Mouse (Mus musculus): ENCODE measurements around the gene Rad23a. TPM values are rescaled to one million over a fixed set of nuclear protein-coding genes. Genes with fewer than 3 reads are reported as not detected.

The Rad23a gene
- polyA plus RNA-seq, 1 experiment = 49.3 TPM

DNA sequence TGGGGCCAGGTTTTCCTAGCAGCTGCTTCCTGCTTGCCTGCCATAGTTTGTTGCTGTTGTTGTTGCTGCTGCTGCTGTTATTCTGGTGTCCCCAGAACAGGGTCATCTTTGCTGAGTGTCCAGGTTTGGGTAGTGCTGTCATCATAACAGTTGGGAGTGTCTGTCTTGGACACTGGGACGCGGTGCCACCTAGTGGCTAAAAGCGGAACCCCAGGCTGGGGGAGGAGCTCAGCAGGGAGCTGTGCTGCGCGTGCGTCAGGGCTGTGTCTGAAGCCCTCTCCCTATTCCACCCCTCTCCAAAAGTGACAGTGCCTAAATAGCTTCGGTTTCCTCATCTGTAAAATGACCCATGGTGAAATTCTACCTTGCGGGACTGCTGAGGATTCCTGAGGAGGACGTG is 24.9 kb downstream of the Rad23a start:
- WGBS = 8% methylated on average over 9 of the region's 9 CpGs
- no peak for DNase-seq (ENCODE audit: low read depth, low spot score)

DNA sequence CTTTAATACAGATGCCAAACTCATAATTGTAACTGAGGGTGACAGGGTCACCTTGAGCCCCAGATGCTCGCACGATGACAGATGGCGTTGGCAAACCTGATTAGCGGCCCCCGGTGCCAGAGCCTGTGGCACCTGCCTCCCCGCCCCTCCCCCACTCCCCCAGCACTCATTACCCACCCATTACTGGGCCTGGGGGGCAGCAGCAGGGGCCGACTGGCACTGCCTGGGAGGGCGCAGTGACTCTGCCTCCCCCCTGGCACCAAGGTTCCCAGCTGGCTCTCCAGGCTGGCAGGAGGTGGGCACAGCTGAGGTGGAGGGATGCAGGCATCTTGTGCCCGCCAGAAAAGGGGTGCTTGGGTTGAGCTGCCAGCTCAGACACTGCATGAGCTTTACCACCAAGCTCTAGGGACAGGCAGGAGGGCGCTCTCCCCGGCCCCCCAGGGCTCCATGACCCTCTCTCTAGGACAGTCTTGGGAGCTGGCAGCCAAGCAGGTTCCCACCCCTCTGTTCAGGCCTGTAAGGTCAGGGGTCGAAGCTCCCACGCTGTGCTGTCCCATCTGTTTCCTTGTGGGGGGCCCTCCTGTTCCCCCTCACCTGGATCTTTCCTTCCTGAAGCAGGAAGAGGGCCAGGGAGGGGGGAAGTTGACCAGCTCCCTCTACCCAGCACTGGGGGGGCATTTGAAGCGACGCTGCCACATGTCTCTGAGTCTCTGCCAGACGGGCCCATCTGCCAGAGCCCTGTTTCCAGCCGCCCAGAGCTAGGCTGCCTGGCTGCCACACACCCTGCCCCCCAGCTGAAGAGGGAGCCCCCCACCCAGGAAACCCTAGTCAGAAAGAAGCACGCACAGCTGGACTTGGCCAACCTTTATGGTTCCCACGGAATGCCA is 25.7 kb downstream of the Rad23a start:
- DNase-seq (ENCODE audit: low read depth, low spot score) = no peak
- 44% methylated on average over 19 of the region's 19 CpGs for WGBS

DNA sequence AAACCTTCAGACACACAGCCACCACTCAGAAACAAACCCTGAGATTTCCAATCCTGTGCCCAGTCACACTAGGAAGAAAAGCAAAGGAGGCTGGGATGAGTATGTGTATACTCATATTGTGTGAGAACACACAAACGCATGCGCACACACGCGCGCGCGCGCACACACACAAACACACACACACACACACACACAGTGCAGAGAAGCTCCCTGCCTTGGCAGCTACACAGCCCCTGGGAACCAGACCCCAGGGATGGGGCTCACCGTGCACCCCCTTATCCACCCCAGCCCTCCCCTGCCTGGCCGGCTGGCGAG is 26.3 kb downstream of the Rad23a start:
- no peak for DNase-seq (ENCODE audit: low read depth, low spot score)
- 80% methylated on average over 11 of the region's 11 CpGs for WGBS

DNA sequence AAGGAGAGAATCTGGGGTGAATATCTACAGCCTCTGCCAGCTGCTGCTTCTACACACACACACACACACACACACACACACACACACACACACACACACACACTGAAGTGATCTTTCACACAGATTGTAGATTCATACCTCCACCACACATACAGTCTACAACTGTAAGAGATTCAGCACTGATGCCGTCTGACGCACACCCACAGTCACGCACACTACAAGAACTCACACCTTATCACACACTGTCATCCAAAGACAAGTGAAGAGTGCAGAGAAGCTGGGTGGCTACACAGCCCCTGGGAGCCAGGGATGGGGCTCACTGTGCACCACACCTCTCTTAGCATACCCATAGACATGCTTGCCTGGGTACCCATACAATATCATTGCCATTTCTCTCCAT is 26.6 kb downstream of the Rad23a start:
- no peak for DNase-seq (ENCODE audit: low read depth, low spot score)
- 63% methylated on average over 3 of the region's 3 CpGs for WGBS

DNA sequence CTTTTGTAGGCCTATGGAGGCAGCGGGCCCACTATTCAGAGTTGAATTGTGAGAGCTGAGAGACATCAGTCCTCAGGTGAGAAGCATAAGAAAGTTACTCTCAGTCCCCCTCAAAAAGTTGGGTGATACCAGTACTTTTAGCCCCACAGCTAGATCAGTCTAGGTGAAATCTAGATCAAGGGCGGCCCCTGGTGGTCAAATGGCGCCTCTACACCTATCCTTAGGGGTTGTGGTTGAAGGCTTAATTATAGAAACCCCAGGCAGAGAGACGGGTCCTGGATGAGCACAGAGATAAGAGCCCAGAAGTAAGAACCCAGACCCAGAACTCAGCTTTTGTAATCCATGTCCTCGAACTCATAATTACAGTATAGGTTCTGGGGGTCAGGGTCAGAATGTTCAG is 27.4 kb downstream of the Rad23a start:
- DNase-seq (ENCODE audit: low read depth, low spot score) = no peak
- WGBS = 4% methylated on average over 5 of the region's 5 CpGs

DNA sequence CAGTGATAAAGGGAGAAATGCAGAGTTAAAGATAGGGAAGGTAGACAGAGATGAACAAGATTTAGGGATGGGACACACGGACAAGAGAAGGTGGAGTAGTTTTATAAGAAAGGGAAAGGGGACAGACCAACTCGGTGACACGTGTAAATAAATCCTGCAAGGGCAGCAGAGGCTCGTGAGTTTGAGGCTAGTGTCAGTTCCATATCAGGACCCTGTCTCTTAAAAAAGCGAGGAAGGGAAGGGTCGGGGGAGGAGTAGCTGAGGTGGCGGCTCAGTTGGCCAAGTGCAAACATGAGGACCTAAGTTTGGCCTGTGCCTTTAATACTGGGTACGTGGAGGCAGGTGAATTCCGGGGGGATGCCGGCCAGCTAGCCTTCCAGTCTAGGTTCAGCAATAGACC is 29.2 kb downstream of the Rad23a start:
- 25% methylated on average over 10 of the region's 10 CpGs for WGBS

DNA sequence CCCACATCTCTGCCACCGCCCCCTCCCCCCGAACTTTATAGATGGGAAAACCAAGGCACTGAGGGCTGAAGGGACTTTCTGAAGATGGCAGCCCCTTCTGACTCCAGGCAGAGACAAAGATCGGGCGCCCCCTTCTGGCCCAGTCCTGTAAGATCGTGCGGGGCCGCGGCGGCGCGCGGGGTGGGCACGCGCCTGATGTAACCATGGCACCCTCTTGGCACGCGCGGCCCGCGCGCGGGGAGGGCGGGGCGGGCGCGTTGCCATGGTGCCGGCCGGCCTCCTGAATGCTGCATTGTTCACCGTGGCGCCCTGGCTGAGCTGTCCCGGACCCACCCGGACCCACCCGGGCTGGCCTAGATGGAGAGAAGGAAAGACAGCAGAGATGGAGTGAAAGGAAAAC is 29.6 kb downstream of the Rad23a start:
- DNase-seq (ENCODE audit: low read depth, low spot score) = no peak
- 2% methylated on average over 32 of the region's 32 CpGs for WGBS

More for the DNA sequence above, 29.2 kb downstream of the Rad23a start:
- no peak for DNase-seq (ENCODE audit: low read depth, low spot score)

DNA sequence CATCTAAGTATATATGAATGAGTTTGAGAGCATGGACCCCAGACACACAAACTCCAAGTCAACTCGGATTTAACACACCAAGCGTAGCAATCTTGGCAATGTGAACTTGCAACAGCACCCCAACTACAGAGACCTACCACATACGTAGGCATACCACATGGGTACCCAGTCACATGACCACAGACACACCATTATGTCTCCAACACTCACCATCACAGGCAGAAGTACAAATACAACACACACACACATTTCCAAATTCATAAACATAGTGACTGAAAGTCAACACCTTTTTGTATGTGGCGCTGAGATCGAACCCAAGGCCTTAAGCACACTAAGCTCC is 30.6 kb downstream of the Rad23a start:
- DNase-seq (ENCODE audit: low read depth, low spot score) = no peak
- 82% methylated on average over 5 of the region's 5 CpGs for WGBS

DNA sequence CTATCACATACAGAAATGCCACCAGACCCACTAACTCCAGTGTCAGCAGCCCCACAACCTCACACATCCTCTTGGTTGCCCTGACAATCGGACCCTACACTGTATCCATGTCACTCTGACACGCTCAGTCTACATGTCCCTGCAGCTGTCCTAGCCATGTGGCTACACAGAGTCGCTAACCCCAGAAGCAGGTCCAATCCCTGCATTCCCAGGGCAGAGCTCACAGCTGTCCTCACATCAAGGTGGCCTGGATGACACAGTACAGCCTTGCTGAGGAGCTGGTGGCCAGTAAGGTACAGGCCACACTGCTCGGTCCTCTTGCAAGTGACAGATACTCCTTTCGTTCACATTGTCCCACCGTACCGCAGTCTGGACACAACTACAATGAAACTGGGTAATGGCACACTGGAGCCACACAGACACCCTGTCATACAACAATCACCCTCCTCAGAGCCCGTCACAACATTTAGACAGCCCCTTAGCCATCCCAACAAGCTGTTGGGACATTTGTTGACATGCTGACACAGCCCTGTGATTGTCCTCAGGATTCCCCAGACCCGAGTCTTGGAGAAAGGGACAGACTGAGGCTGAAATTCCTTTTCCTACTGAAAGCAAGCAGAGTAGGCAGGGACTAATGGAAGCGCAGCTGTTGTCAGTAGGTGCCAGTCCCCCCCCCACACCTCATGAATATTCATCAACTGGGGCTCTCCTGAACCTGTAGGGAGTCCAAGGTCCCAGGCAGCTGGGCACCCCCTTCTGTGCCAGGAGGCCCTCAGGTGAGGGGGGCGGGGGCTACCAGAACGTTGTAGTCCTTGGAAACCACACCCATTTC is 31.1 kb downstream of the Rad23a start:
- DNase-seq (ENCODE audit: low read depth, low spot score) = no peak
- 79% methylated on average over 12 of the region's 12 CpGs for WGBS

DNA sequence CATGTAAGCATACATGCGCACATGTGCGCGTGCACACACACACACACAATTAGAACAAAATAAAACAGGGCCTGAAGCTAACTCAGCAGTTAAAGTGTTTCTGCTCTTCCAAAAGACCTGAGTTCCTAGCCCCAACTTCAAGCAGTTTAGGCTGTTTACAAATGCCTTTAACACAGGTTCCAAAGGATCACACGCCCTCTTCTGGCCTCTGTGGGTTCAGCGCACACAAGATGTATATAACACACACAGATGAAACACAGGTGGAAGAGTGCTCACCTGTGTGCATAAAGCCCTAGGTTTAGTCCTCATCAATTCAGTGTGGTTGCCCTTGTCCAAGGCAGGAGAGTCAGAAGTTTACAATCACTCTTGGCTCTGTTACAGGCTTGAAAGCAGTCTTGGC is 34.4 kb downstream of the Rad23a start:
- WGBS = 97% methylated on average over 5 of the region's 5 CpGs
- no peak for DNase-seq (ENCODE audit: low read depth, low spot score)

DNA sequence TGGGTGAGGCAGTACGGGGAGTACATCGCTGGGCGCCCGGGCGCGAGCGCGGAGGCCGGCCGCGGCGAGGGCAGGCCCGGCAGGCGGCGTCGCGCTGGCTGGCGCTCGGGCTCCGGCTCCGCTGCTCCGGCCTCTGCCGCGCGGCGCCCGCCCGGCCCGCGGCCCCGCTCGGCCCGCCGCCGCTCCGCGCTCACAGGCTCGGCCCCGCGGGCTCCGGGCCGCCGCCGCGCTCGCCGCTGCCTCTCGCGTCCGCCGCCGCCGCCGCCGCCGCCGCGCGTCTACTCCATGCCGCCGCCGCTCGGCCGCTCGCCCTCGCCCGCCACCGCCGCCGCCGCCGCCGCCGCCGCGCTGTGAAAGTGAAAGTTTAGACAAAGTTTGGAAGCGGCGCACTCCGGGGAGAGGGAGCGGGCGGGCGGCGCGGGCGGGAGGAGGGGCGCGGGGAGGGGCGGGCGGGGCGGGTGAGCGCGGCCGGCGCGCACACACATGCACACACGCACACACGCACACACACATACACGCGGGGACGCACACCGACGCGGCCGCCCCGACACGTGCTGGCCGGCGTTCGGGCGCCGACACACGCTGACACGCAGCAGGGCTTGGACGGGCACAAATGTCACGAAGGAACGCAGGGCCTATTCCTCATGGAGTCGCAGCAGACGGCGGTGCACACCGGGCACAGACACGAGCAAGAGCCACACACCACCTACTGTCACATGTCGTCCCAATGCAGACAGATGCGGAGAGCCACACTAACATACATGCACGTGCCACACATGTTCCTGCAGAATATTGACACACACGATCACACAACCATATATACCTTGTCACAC is 40.2 kb downstream of the Rad23a start, which contains the start of gene Nfix:
TSS of gene Nfix (minus strand) at position 346 of the 833 bp plus-strand sequence.
- 13% methylated on average over 115 of the region's 125 CpGs for WGBS
- DNase-seq (ENCODE audit: low read depth, low spot score) = no peak

DNA sequence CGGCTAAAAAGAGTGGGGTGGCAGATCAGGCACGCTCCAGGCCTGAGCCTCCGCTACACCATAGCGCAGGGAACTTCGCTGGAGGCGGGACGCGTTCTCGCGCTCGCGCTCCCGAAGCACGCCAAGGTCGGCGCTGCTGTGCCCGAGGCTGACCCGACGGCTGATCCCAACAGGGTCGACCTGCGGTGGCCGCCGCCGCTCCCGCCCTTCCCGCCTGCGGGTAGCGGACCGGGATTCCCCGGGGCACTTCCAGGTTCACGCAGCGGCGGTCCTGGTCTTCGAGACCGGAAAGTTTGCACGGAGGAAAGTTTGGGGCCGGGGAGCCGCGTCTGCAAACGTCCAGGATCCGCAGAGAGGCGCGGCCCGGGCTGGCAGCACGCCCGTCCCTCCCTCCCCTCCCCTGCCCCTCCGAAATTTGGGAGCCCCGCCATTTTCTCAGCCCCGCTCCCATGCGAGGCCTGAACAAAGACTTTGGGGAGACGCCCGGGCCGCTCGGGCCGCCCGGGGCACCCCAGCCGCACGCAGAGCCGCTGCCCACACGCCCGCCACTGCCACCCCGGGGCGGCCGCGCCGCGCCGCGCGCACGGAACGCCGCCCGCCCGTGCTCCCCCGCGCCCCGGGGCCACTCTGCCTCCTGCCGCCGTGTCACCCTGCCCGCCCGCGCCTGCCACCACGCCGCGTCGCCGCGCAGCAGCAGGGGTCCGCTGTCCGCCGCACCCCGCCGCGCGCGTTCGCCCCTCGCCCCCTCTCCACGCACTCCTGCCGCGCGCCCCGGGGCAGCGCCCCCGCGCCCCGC is 41.1 kb downstream of the Rad23a start:
- DNase-seq (ENCODE audit: low read depth, low spot score) = no peak
- 1% methylated on average over 108 of the region's 108 CpGs for WGBS

DNA sequence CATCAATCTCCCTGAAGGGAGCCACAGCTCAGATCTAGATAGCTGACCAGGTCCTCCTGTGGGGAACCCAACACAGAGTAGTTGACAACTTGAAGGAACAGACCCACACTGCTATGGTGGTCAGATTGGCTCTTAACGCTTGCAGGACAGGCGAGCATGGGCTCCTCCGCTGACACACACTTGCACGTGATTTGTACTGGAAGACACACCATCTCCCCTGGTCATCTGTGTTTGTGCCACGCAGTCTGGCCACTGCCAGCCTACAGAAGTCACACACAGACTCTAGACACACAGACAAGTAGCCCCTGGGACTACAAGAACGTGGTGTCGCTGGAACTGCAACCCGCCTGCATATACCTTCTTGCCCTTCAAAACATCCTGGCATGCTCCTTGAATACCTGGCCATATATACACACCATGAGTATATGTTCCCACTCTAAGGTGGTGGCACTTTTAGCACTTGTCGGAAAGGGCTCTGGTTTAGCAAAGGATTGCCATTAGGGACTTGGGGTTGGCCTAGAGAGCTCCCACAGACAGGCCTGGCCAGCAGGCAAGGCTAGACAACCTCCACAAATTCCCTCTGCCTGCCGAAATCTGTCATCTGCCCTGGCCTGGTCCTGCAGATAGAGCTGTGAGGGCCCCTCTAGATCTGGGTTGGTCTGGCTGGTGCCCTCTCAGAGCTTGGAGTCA is 41.9 kb downstream of the Rad23a start:
- 69% methylated on average over 10 of the region's 10 CpGs for WGBS
- no peak for DNase-seq (ENCODE audit: low read depth, low spot score)

DNA sequence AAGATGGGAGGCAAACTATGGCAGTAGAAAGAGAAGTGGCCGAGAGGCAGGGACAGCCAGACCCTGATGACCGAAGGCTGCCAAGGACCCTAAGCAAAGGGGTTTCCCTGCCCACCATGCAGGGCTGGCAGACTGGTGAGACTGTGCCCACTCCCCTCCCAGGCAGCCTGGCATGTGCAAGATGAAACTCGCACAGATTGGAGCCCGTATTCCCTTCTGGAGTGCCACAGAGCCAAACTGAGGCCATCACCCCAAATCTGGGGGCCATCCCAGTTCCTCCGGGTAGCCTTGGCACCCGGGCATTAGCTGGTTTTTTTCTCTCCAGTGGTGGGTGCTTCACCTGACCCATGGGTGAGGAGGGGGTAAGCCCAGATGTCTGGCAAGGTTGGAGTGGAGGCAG is 42.5 kb downstream of the Rad23a start:
- WGBS = 87% methylated on average over 6 of the region's 6 CpGs
- DNase-seq (ENCODE audit: low read depth, low spot score) = no peak

DNA sequence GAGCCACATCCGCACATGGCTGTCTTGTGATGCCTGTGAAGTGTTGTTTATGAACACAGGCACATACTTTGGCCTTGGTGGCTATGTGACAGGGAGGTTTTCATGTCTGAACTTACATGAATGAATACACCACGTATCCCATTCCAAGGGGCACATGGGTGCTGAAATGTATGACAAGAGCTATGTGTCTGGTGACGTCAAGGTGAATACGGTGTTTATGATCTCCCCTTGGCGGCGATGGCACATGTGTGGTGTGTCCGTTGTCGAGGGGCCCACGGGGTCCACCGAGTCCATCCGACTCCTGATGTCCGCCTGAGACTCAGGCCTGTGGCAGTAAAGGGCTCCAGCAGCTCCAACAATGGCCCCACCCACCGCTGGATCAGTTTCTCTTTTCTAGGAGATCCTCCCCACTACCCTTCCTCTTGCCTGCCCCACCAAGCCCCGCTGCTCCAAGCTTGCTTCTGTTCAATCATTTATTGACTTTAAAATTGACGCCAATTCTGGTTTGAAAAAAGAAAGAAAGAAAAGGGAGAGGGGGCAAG is 43.1 kb downstream of the Rad23a start:
- DNase-seq (ENCODE audit: low read depth, low spot score) = no peak
- 86% methylated on average over 15 of the region's 15 CpGs for whole genome bisulfite sequencing

DNA sequence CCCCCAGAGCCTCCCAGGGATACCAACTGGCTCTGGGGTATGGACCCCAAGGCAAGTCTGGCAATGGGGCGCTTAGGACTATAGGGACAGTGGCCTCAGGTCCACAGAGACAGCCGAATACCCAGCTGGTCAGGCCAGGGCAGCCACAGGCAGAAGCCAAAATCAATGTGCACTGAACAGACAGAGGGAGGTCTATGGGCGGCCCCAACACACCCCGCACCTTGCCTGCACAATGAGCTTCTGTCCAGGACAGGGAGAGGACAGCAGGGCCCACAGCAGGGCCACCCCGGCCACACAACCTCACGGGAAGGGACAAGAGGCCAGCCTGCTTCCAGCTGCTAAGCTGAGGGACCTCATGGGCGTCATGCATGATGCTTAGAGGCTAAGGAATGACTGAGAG is 46.0 kb downstream of the Rad23a start:
- 71% methylated on average over 7 of the region's 7 CpGs for WGBS
- DNase-seq (ENCODE audit: low read depth, low spot score) = no peak

DNA sequence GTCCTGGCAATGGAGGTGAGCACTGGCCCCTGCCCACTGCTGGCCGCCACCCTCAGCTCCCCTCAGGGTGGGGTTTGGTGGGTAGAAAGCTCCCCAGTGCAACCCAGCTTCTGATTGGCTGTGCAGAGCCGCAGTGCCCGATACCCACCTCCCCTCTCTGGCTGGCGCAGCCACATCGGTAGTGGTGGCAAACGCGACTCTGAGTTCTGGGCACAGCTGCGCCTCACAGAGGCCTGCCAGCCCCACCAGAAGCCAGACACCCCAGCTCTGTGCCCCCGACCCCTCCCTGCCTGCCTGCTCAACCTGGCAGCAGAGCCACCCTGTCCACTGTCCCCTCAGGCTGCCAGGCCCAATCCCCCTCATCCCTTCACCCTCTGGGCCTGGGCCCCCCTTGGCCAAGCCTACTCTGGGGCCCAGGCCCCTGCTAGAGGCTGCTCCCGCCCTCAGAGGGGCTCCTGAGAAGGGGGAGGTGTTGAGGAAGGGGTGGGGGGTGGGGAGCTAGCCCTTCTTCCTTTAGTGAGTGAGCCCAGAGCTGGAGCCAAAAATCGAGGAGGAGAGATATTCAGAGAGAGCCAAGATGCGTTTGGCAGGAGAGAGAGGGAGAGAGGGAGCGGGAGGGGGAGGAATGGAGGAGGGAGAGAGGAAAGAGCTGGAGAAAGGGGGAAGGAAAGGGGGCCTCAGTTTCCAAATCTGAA is 46.5 kb downstream of the Rad23a start:
- no peak for DNase-seq (ENCODE audit: low read depth, low spot score)

DNA sequence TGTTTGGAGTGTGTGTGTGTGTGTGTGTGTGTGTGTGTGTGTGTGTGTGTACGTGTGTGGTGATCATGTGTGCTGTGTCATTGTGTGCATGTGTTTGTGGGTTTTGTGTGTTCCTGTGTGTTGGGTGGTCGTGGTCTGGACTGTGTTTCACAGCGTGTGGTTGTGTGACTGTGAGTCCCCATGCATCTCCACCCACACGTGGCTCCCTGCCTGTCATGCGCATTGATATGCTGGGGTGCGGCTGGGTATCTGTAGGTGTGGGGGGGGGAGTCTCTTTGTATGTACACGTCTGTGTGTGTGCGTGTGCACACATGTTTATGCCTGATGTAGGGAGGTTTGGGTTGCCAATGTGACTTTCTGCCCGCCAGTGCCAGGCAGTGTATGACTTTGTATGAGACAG is 47.3 kb downstream of the Rad23a start:
- 89% methylated on average over 9 of the region's 9 CpGs for WGBS
- no peak for DNase-seq (ENCODE audit: low read depth, low spot score)

More for the DNA sequence above, 46.5 kb downstream of the Rad23a start:
- 68% methylated on average over 13 of the region's 13 CpGs for WGBS

All from large intestine, adult 2 months (tissue).